Mouse (Mus musculus) CH12.LX (cell line): ENCODE measurements around the gene Bri3. TPM values are rescaled to one million over a fixed set of nuclear protein-coding genes. Genes with fewer than 3 reads are reported as not detected.
"Not testable (repeated sequence)": the region's sequence is repeated elsewhere in the genome, so short reads cannot be mapped to it uniquely, and the experiment has no call there.

Experiments used
- DNase-seq: peaks from one replicate; pipeline ENCODE4 v3.0.0-alpha.2; 2013; ENCODE audit errors: extremely low read depth
- H3K27ac ChIP-seq: 2 replicates; pipeline ENCODE4 v1.5.1; 2012; ENCODE audit warnings: low read depth, mild to moderate bottlenecking, control low read depth, moderate library complexity; ENCODE audit not compliant: insufficient read depth
- H3K27me3 ChIP-seq: replicated peaks from 2 replicates; pipeline ENCODE3; 2012; ENCODE audit warnings: inconsistent platforms
- H3K36me3 ChIP-seq, 2 experiments: replicated peaks in 1 of 2; 2 replicates each; pipeline versions ENCODE3 to v1.6.1; 2012; ENCODE audit warnings: inconsistent platforms in 1 of 2, low read length in 1 of 2, mild to moderate bottlenecking in 1 of 2, mixed read lengths in 1 of 2, moderate library complexity in 1 of 2; ENCODE audit not compliant: control insufficient read depth in 1 of 2, insufficient read depth in 1 of 2
- H3K4me1 ChIP-seq, 2 experiments: 2 replicates each; pipeline ENCODE4 v1.6.1; 2012; ENCODE audit warnings: inconsistent platforms in 1 of 2, moderate library complexity in 1 of 2; ENCODE audit not compliant: insufficient read depth in 2 of 2, control insufficient read depth in 1 of 2
- H3K4me2 ChIP-seq: 2 replicates; pipeline ENCODE4 v1.6.1; 2012; ENCODE audit warnings: low read depth, mild to moderate bottlenecking, control low read depth; ENCODE audit not compliant: poor library complexity, insufficient read depth, severe bottlenecking
- H3K4me3 ChIP-seq, 3 experiments: fragments of 150-350 bp in 1 of 3; sonication (generic) in 1 of 3; replicated peaks in 1 of 3; 2 replicates each; pipeline versions ENCODE3 to v1.5.1; 2011 to 2012; ENCODE audit warnings: low read depth in 2 of 3, low read length in 2 of 3, mild to moderate bottlenecking in 2 of 3, moderate library complexity in 2 of 3, control low read depth in 1 of 3, improper control_type of control experiment in 1 of 3, inconsistent platforms in 1 of 3, mixed read lengths in 1 of 3; ENCODE audit not compliant: poor library complexity in 1 of 3
- H3K79me2 ChIP-seq: replicated peaks from 2 replicates; pipeline ENCODE4 v1.6.1; 2012; ENCODE audit warnings: mild to moderate bottlenecking, moderate library complexity; ENCODE audit not compliant: control insufficient read depth, poor library complexity, insufficient read depth, severe bottlenecking; ENCODE audit errors: extremely low read depth
- H3K9ac ChIP-seq: 2 replicates; pipeline ENCODE4 v1.6.1; 2012; ENCODE audit warnings: low read depth, mild to moderate bottlenecking, control low read depth, moderate library complexity; ENCODE audit not compliant: insufficient read depth
- H3K9me3 ChIP-seq: replicated peaks from 2 replicates; pipeline ENCODE3; 2012; ENCODE audit warnings: low read length, inconsistent platforms, mixed read lengths
- BHLHE40 ChIP-seq: IDR thresholded peaks from 2 replicates; pipeline ENCODE4 v1.6.1; 2011; ENCODE audit warnings: mild to moderate bottlenecking, low read depth, low read length, improper control_type of control experiment
- CHD1 ChIP-seq: IDR thresholded peaks from 2 replicates; pipeline ENCODE4 v1.6.1; 2012; ENCODE audit warnings: low read depth, low read length, improper control_type of control experiment, inconsistent platforms
- CHD2 ChIP-seq: IDR thresholded peaks from 2 replicates; pipeline ENCODE4 v1.6.1; 2011; ENCODE audit warnings: low read length, improper control_type of control experiment
- CTCF ChIP-seq, 2 experiments: IDR thresholded peaks in 1 of 2; conservative IDR thresholded peaks in 1 of 2; 2 replicates each; pipeline ENCODE4 v1.5.1; 2011 to 2012; ENCODE audit warnings: low read depth in 2 of 2, low read length in 2 of 2, improper control_type of control experiment in 1 of 2, inconsistent platforms in 1 of 2, mild to moderate bottlenecking in 1 of 2, moderate library complexity in 1 of 2
- ELF1 ChIP-seq: IDR thresholded peaks from 2 replicates; pipeline ENCODE4 v1.6.1; 2014; ENCODE audit warnings: low read depth, mild to moderate bottlenecking, inconsistent platforms, low read length, improper control_type of control experiment
- EP300 ChIP-seq: IDR thresholded peaks from 2 replicates; pipeline ENCODE4 v1.6.1; 2011; ENCODE audit warnings: low read length, improper control_type of control experiment
- ETS1 ChIP-seq: conservative IDR thresholded peaks from 2 replicates; pipeline ENCODE4 v1.6.1; 2012; ENCODE audit warnings: low read depth, mild to moderate bottlenecking, inconsistent platforms, low read length, improper control_type of control experiment, moderate library complexity
- GABPA ChIP-seq: IDR thresholded peaks from 2 replicates; pipeline ENCODE4 v1.6.1; 2012; ENCODE audit warnings: low read depth, low read length, improper control_type of control experiment, inconsistent platforms; ENCODE audit not compliant: insufficient replicate concordance
- IRF4 ChIP-seq: IDR thresholded peaks from 2 replicates; pipeline ENCODE4 v1.6.1; 2014; ENCODE audit warnings: low read depth, mild to moderate bottlenecking, inconsistent platforms, low read length, improper control_type of control experiment
- MAFK ChIP-seq: IDR thresholded peaks from 2 replicates; pipeline ENCODE4 v1.6.1; 2011; ENCODE audit warnings: low read length, improper control_type of control experiment; ENCODE audit not compliant: insufficient replicate concordance
- MAX ChIP-seq: IDR thresholded peaks from 2 replicates; pipeline ENCODE4 v1.6.1; 2011; ENCODE audit warnings: low read length, improper control_type of control experiment
- MEF2A ChIP-seq: IDR thresholded peaks from 2 replicates; pipeline ENCODE4 v1.6.1; 2014; ENCODE audit warnings: low read depth, mild to moderate bottlenecking, inconsistent platforms, low read length, improper control_type of control experiment, borderline replicate concordance
- NELFE ChIP-seq: IDR thresholded peaks from 2 replicates; pipeline ENCODE4 v1.6.1; 2011; ENCODE audit warnings: low read depth, low read length, improper control_type of control experiment
- NRF1 ChIP-seq: IDR thresholded peaks from 2 replicates; pipeline ENCODE4 v1.6.1; 2014; ENCODE audit warnings: low read depth, mild to moderate bottlenecking, inconsistent platforms, low read length, improper control_type of control experiment, moderate library complexity
- PAX5 ChIP-seq: IDR thresholded peaks from 2 replicates; pipeline ENCODE4 v1.6.1; 2012; ENCODE audit warnings: low read length, inconsistent platforms, mixed read lengths
- POLR2AphosphoS2 ChIP-seq: IDR thresholded peaks from 2 replicates; pipeline ENCODE4 v1.6.1; 2011; ENCODE audit warnings: low read depth, low read length, improper control_type of control experiment
- RAD21 ChIP-seq: IDR thresholded peaks from 2 replicates; pipeline ENCODE4 v1.6.1; 2011; ENCODE audit warnings: low read depth, mild to moderate bottlenecking, low read length, improper control_type of control experiment, moderate library complexity
- SIN3A ChIP-seq: IDR thresholded peaks from 2 replicates; pipeline ENCODE4 v1.6.1; 2012; ENCODE audit warnings: low read length, improper control_type of control experiment, inconsistent platforms
- TCF12 ChIP-seq: IDR thresholded peaks from 2 replicates; pipeline ENCODE4 v1.6.1; 2014; ENCODE audit warnings: low read depth, mild to moderate bottlenecking, inconsistent platforms, low read length, improper control_type of control experiment
- UBTF ChIP-seq: IDR thresholded peaks from 2 replicates; pipeline ENCODE4 v1.6.1; 2012; ENCODE audit warnings: low read depth, mild to moderate bottlenecking, inconsistent platforms, low read length, improper control_type of control experiment, moderate library complexity
- USF2 ChIP-seq: conservative IDR thresholded peaks from 2 replicates; pipeline ENCODE4 v1.6.1; 2011; ENCODE audit warnings: low read depth, low read length, improper control_type of control experiment
- ZMIZ1 ChIP-seq: IDR thresholded peaks from 2 replicates; pipeline ENCODE4 v1.6.1; 2012; ENCODE audit warnings: low read depth, mild to moderate bottlenecking, inconsistent platforms, low read length, improper control_type of control experiment
- dilution Hi-C: fragments of 300-500 bp; cut with MboI; formaldehyde crosslinking; loops from 2 replicates; pipeline ENCODE4 v1.14.3; 2020; ENCODE audit warnings: low sequenced_read_pairs; ENCODE audit not compliant: extremely low pct_unique_long_range_greater_than_20kb, extremely low pct_ligation_motif_present
- in situ Hi-C: fragments of 300-500 bp; cut with MboI; formaldehyde crosslinking; loops from 3 replicates; pipeline ENCODE4 v1.14.3; 2019; ENCODE audit warnings: low sequenced_read_pairs, low pct_ligation_motif_present, low pct_unique_long_range_greater_than_20kb, mixed read lengths
- polyA plus RNA-seq: library from polyadenylated mRNA; unstranded; fragments of >175 nt; gene quantifications from 2 replicates; pipeline ENCODE4 v1.2.1, GENCODE M21; 2012; ENCODE audit warnings: low read depth; ENCODE audit not compliant: insufficient read length
- total RNA-seq, 2 experiments: library from RNA; depleted of rRNA; stranded (reverse); fragments of 300-350 nt in 1 of 2; fragments of >200 nt in 1 of 2; gene quantifications; 2 replicates each; pipeline ENCODE4 v1.2.3; 2012 to 2014

The Bri3 gene
- total and polyA plus RNA-seq, 3 experiments, result 9.3 to 41.7 (median 20.3) TPM

DNA sequence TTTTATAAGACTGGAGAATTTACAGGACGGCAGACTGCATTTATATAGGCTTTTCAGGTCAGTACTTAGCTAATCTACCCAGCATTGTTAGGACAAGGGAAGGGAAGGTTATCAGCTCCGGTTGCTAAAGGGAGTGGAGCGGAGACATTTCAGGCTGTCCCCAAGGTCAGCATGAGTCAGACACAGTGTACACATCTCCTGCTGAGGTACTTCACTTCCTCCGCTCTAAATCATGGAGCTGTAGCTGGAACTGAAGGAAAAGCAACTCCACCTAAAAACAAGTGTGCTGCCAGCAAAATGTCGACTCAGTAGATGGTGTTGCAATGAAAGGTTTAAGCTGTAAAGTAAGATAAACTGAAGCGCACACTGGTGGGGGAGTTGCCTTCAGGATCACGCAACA lies 77.4 kb downstream of the Bri3 start:
- no peak for TF ChIP-seq UBTF
- Histone ChIP-seq H3K9ac (no peak overlapping the region), H3K27ac (no peak overlapping the region), H3K79me2 (no peaks in the 10 kb centered on the region), H3K4me1 (no peaks in the 10 kb centered on the region), H3K4me2 (no peak overlapping the region), H3K36me3 (no peaks in the 10 kb centered on the region), H3K27me3 (no peaks in the 10 kb centered on the region), H3K4me3 (no peak overlapping the region), H3K9me3 (no peaks in the 10 kb centered on the region)
- in situ Hi-C loops, result no loop called here
- dilution Hi-C loops, result no loop called here
- no peak for DNase-seq

DNA sequence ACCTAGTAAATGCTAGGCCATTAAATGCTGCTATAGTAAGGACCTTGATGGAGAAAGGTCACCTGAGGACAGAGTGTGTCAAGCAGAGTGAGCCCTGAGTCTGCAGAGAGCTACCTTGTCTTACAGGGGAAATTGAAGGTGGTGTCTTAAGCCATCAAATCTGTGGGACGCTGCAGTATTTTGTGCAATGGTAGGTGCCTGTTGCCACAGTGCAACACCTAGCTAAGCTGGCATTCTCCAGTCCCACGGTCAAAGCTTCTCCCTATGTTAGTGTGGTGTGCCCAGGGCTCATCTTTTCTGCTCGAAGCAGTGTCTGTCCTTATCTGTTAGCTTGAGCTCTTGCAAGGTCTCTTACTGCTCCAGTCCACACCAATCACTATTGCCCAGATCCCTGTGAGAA lies 78.5 kb downstream of the Bri3 start:
- DNase-seq, result no peak
- dilution Hi-C loops (no loop called here), in situ Hi-C loops (no loop called here)
- TF ChIP-seq NELFE (no peak), BHLHE40 (no peak), MAX (no peak), CTCF (conservative IDR thresholded peaks at IDR 0.05 in 1 of 2, IDR thresholded peaks at IDR 0.05 in 1 of 2; ENCODE audit: low read depth in 2 of 2, low read length in 2 of 2) (no peak), ELF1 (no peak), CHD1 (no peak), EP300 (no peak), MEF2A (no peak), USF2 (no peak), TCF12 (no peak)
- Histone ChIP-seq H3K27me3 (no peaks in the 10 kb centered on the region), H3K36me3 (no peaks in the 10 kb centered on the region), H3K9me3 (no peaks in the 10 kb centered on the region), H3K79me2 (no peaks in the 10 kb centered on the region), H3K9ac (no peak overlapping the region), H3K27ac (no peak overlapping the region), H3K4me1 (no peaks in the 10 kb centered on the region), H3K4me2 (no peak overlapping the region), H3K4me3 (no peak overlapping the region)

DNA sequence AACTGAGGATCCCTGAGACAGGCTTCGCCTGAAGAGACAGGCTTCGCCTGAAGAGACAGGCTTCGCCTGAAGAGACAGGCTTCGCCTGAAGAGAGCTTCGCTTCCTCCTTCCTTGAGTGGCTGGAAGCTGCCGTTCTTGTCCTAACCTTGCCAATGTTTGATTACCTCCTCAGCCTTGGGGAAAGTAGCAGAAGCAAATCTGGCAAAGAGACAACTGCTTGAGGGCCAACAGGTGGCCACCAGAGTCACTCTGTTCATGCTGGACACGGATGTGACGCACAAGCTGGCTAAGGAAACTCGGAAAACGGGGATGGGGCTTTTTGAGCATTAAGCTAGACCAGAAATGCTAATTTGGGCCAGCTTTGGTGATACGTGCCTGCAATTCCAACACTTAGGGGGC lies 89.8 kb downstream of the Bri3 start:
- no peak for TF ChIP-seq GABPA
- TF ChIP-seq POLR2AphosphoS2, result no peak
- no peak for TF ChIP-seq USF2
- TF ChIP-seq IRF4, result no peak
- no peak for TF ChIP-seq RAD21
- TF ChIP-seq ZMIZ1, result no peak
- TF ChIP-seq UBTF, result no peak
- no peak for TF ChIP-seq ETS1
- TF ChIP-seq MAX, result no peak
- TF ChIP-seq CHD2, result no peak
- TF ChIP-seq CTCF (conservative IDR thresholded peaks at IDR 0.05 in 1 of 2, IDR thresholded peaks at IDR 0.05 in 1 of 2; ENCODE audit: low read depth in 2 of 2, low read length in 2 of 2), result no peak
- no peak for TF ChIP-seq NRF1
- TF ChIP-seq MAFK, result no peak
- TF ChIP-seq SIN3A, result no peak
- TF ChIP-seq PAX5, result no peak
- TF ChIP-seq BHLHE40, result no peak
- TF ChIP-seq, all 38 proteins: peak for 0
- dilution Hi-C loops, result no loop called here
- H3K27ac ChIP-seq, result no peak overlapping the region
- no peaks in the 10 kb centered on the region for H3K27me3 ChIP-seq
- H3K4me3 ChIP-seq, result no peak overlapping the region
- H3K79me2 ChIP-seq, result no peaks in the 10 kb centered on the region
- no peak for DNase-seq
- no peaks in the 10 kb centered on the region for H3K9me3 ChIP-seq
- H3K4me1 ChIP-seq, result no peaks in the 10 kb centered on the region; a peak in 1 of 4 replicates
- H3K4me2 ChIP-seq, result no peak overlapping the region
- in situ Hi-C loops, result no loop called here
- no peak overlapping the region for H3K9ac ChIP-seq
- H3K36me3 ChIP-seq, result no peaks in the 10 kb centered on the region

- DNase-seq, H3K9ac ChIP-seq, H3K79me2 ChIP-seq, H3K36me3 ChIP-seq, H3K27ac ChIP-seq, H3K27me3 ChIP-seq, dilution Hi-C loops, H3K4me3 ChIP-seq, H3K4me1 ChIP-seq, H3K9me3 ChIP-seq, in situ Hi-C loops, H3K4me2 ChIP-seq: not testable (repeated sequence)
These were observed 91.1 kb downstream of the Bri3 start for GRCm38 (mm10) chr5:144335357-144335756.
